Mouse (Mus musculus): ENCODE data around the gene Slk. TPM values are rescaled to one million over a fixed set of nuclear protein-coding genes. Genes with fewer than 3 reads are reported as not detected.

Gene Slk
- polyA plus RNA-seq, 1 experiment from 2014 or later, result 18.3 TPM

GRCm38 (mm10) chr19:47542441-47542840 lies 37.0 kb upstream of the Slk start:
- 69% methylated on average over 7 of the region's 7 CpGs for WGBS
- no peak overlapping the region for H3K4me3 ChIP-seq (ENCODE audit: low read depth, low read length)
- H3K4me2 ChIP-seq (ENCODE audit: low read depth, low read length), result no peak overlapping the region
- no peaks in the 10 kb centered on the region for H3K9me3 ChIP-seq (ENCODE audit: control insufficient read depth, low read length)
- H3K27me3 ChIP-seq (replicated peaks; ENCODE audit: control insufficient read depth, insufficient read depth, low read length), result no peaks in the 10 kb centered on the region
- no peak overlapping the region for H3K9ac ChIP-seq (ENCODE audit: low read depth, low read length)
- H3K27ac ChIP-seq (replicated peaks; ENCODE audit: low read depth, low read length), result no peak overlapping the region
- no peaks in the 10 kb centered on the region for H3K36me3 ChIP-seq (ENCODE audit: control insufficient read depth, insufficient read depth, low read length)
- peaks cover 14% of the 10 kb centered on the region for H3K4me1 ChIP-seq (ENCODE audit: control insufficient read depth, insufficient read depth, low read length)
- DNase-seq (ENCODE audit: low spot score) (no peak), ATAC-seq (ENCODE audit: low read depth) (no peak)

- H3K9me3 ChIP-seq (ENCODE audit: control insufficient read depth, low read length), result no peaks in the 10 kb centered on the region
- no peak for DNase-seq (ENCODE audit: low spot score)
- H3K9ac ChIP-seq (ENCODE audit: low read depth, low read length), result no peak overlapping the region
- H3K4me1 ChIP-seq (ENCODE audit: control insufficient read depth, insufficient read depth, low read length), result no peaks in the 10 kb centered on the region
- 39% methylated on average over 3 of the region's 3 CpGs for WGBS
- no peaks in the 10 kb centered on the region for H3K36me3 ChIP-seq (ENCODE audit: control insufficient read depth, insufficient read depth, low read length)
- ATAC-seq (ENCODE audit: low read depth), result no peak
- no peak overlapping the region for H3K4me2 ChIP-seq (ENCODE audit: low read depth, low read length)
- H3K27me3 ChIP-seq (replicated peaks; ENCODE audit: control insufficient read depth, insufficient read depth, low read length), result no peaks in the 10 kb centered on the region
- H3K27ac ChIP-seq (replicated peaks; ENCODE audit: low read depth, low read length), result no peak overlapping the region
- H3K4me3 ChIP-seq (ENCODE audit: low read depth, low read length), result no peak overlapping the region
Measured at GRCm38 (mm10) chr19:47545055-47545454, 34.4 kb upstream of the Slk start.

DNA sequence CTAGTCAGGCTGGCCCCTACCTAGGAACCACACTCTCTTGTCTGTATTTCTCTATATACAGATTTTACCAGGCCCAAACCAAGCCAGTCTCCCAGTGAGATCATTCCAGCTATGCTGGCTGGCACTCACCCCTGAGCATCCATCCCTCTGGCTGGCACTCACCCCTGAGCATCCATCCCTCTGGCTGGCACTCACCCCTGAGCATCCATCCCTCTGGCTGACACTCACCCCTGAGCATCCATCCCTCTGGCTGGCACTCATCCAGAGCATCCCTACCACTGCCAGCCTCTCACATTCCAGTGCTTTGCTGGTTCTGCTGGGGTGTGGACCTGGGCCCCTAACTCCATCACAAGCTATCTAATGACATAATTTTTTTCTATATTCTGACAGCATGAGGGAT lies 34.0 kb upstream of the Slk start:
- Histone ChIP-seq H3K4me3 (ENCODE audit: low read depth, low read length) (no peak overlapping the region), H3K27me3 (replicated peaks; ENCODE audit: control insufficient read depth, insufficient read depth, low read length) (no peaks in the 10 kb centered on the region), H3K9me3 (ENCODE audit: control insufficient read depth, low read length) (no peaks in the 10 kb centered on the region), H3K36me3 (ENCODE audit: control insufficient read depth, insufficient read depth, low read length) (no peaks in the 10 kb centered on the region), H3K9ac (ENCODE audit: low read depth, low read length) (no peak overlapping the region), H3K4me1 (ENCODE audit: control insufficient read depth, insufficient read depth, low read length) (no peaks in the 10 kb centered on the region), H3K27ac (replicated peaks; ENCODE audit: low read depth, low read length) (no peak overlapping the region), H3K4me2 (ENCODE audit: low read depth, low read length) (no peak overlapping the region)
- DNase-seq (ENCODE audit: low spot score) (no peak), ATAC-seq (ENCODE audit: low read depth) (no peak)

- no peak overlapping the region for H3K27ac ChIP-seq (replicated peaks; ENCODE audit: low read depth, low read length)
- no peak overlapping the region for H3K4me3 ChIP-seq (ENCODE audit: low read depth, low read length)
- H3K4me1 ChIP-seq (ENCODE audit: control insufficient read depth, insufficient read depth, low read length), result no peaks in the 10 kb centered on the region
- H3K4me2 ChIP-seq (ENCODE audit: low read depth, low read length), result no peak overlapping the region
- ATAC-seq (ENCODE audit: low read depth) (no peak), DNase-seq (ENCODE audit: low spot score) (no peak)
- H3K9me3 ChIP-seq (ENCODE audit: control insufficient read depth, low read length), result no peaks in the 10 kb centered on the region
- 78% methylated on average over 11 of the region's 11 CpGs for WGBS
- H3K36me3 ChIP-seq (ENCODE audit: control insufficient read depth, insufficient read depth, low read length), result no peaks in the 10 kb centered on the region
- H3K9ac ChIP-seq (ENCODE audit: low read depth, low read length), result no peak overlapping the region
- H3K27me3 ChIP-seq (replicated peaks; ENCODE audit: control insufficient read depth, insufficient read depth, low read length), result no peaks in the 10 kb centered on the region
Measured at GRCm38 (mm10) chr19:47548432-47549076, 30.9 kb upstream of the Slk start.

DNA sequence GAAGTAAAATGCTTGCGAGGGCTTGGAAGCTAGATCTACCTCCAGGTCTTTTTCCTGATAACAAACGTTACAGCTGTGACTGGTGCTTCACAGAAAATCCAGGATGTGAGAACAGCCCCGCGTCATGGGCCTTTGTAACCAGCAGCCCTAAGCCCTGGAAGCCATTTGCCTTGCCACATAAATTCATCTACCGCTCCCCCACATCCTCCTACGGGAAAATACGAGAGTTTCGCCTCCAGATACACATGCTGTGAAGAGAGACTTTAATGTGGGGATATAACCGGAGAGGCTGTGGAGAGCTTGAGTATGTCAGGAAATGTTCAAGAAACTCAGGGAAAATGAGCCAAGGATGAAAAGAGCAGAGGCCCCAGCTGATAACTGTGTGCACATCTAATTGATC lies 30.3 kb upstream of the Slk start:
- 73% methylated on average over 9 of the region's 9 CpGs for WGBS
- H3K9ac ChIP-seq (ENCODE audit: low read depth, low read length), result no peak overlapping the region
- no peak overlapping the region for H3K4me2 ChIP-seq (ENCODE audit: low read depth, low read length)
- H3K4me3 ChIP-seq (ENCODE audit: low read depth, low read length), result no peak overlapping the region
- no peaks in the 10 kb centered on the region for H3K9me3 ChIP-seq (ENCODE audit: control insufficient read depth, low read length)
- DNase-seq (ENCODE audit: low spot score) (no peak), ATAC-seq (ENCODE audit: low read depth) (no peak)
- H3K27ac ChIP-seq (replicated peaks; ENCODE audit: low read depth, low read length), result no peak overlapping the region
- no peaks in the 10 kb centered on the region for H3K4me1 ChIP-seq (ENCODE audit: control insufficient read depth, insufficient read depth, low read length)
- H3K27me3 ChIP-seq (replicated peaks; ENCODE audit: control insufficient read depth, insufficient read depth, low read length), result no peaks in the 10 kb centered on the region
- no peaks in the 10 kb centered on the region for H3K36me3 ChIP-seq (ENCODE audit: control insufficient read depth, insufficient read depth, low read length)

- no peak for ATAC-seq (ENCODE audit: low read depth)
- H3K36me3 ChIP-seq (ENCODE audit: control insufficient read depth, insufficient read depth, low read length), result no peaks in the 10 kb centered on the region
- no peaks in the 10 kb centered on the region for H3K4me1 ChIP-seq (ENCODE audit: control insufficient read depth, insufficient read depth, low read length)
- no peak for DNase-seq (ENCODE audit: low spot score)
- no peaks in the 10 kb centered on the region for H3K9me3 ChIP-seq (ENCODE audit: control insufficient read depth, low read length)
- H3K9ac ChIP-seq (ENCODE audit: low read depth, low read length), result no peak overlapping the region
- no peaks in the 10 kb centered on the region for H3K27me3 ChIP-seq (replicated peaks; ENCODE audit: control insufficient read depth, insufficient read depth, low read length)
- no peak overlapping the region for H3K4me3 ChIP-seq (ENCODE audit: low read depth, low read length)
- 72% methylated on average over 4 of the region's 4 CpGs for WGBS
- no peak overlapping the region for H3K27ac ChIP-seq (replicated peaks; ENCODE audit: low read depth, low read length)
- H3K4me2 ChIP-seq (ENCODE audit: low read depth, low read length), result no peak overlapping the region
Measured at GRCm38 (mm10) chr19:47549584-47549983, 29.9 kb upstream of the Slk start.

DNA sequence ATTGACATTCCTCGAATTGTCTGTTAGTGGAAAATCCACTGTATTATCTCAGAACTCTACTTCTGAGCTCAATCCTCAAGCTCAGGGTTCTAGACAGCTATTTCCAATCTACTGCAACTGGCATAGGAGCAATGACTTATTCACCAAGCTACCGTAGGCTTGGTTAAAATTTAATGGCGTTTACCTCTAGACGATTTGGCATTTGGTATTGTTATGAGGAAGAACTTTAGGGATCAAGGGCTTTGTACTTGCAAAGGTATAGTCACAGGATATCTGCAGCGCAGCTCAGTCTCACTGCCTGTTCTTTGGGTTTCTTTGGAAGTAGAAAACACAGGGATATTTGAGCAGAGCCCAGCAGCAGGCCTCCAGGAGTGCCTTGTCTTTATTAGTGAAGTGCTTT lies 20.3 kb upstream of the Slk start:
- Histone ChIP-seq H3K27me3 (replicated peaks; ENCODE audit: control insufficient read depth, insufficient read depth, low read length) (no peaks in the 10 kb centered on the region), H3K9ac (ENCODE audit: low read depth, low read length) (no peak overlapping the region), H3K36me3 (ENCODE audit: control insufficient read depth, insufficient read depth, low read length) (no peaks in the 10 kb centered on the region), H3K4me1 (ENCODE audit: control insufficient read depth, insufficient read depth, low read length) (no peaks in the 10 kb centered on the region; the same call in 1 of the 2 replicates), H3K27ac (replicated peaks; ENCODE audit: low read depth, low read length) (no peak overlapping the region), H3K4me3 (ENCODE audit: low read depth, low read length) (no peak overlapping the region), H3K9me3 (ENCODE audit: control insufficient read depth, low read length) (no peaks in the 10 kb centered on the region), H3K4me2 (ENCODE audit: low read depth, low read length) (no peak overlapping the region)
- 68% methylated on average over 5 of the region's 5 CpGs for WGBS
- DNase-seq (ENCODE audit: low spot score) (peak; percentile 36), ATAC-seq (ENCODE audit: low read depth) (peak; percentile 50; the same call in 1 of the 2 replicates)

- DNase-seq (ENCODE audit: low spot score) (no peak), ATAC-seq (ENCODE audit: low read depth) (peak; percentile 37; the same call in 1 of the 2 replicates)
- Histone ChIP-seq H3K27ac (replicated peaks; ENCODE audit: low read depth, low read length) (no peak overlapping the region), H3K9me3 (ENCODE audit: control insufficient read depth, low read length) (no peaks in the 10 kb centered on the region), H3K36me3 (ENCODE audit: control insufficient read depth, insufficient read depth, low read length) (no peaks in the 10 kb centered on the region), H3K4me1 (ENCODE audit: control insufficient read depth, insufficient read depth, low read length) (no peaks in the 10 kb centered on the region; the same call in 1 of the 2 replicates), H3K4me2 (ENCODE audit: low read depth, low read length) (no peak overlapping the region), H3K27me3 (replicated peaks; ENCODE audit: control insufficient read depth, insufficient read depth, low read length) (no peaks in the 10 kb centered on the region), H3K9ac (ENCODE audit: low read depth, low read length) (no peak overlapping the region), H3K4me3 (ENCODE audit: low read depth, low read length) (no peak overlapping the region)
- 61% methylated on average over 14 of the region's 14 CpGs for whole genome bisulfite sequencing
Measured at GRCm38 (mm10) chr19:47559751-47560512, 19.5 kb upstream of the Slk start.
